Mouse (Mus musculus): ENCODE measurements around the gene Tbcc.

GRCm38 (mm10) chr17:46844811-46845210 lies 45.7 kb upstream of the Tbcc start:
- TF ChIP-seq MXI1 (IDR thresholded peaks at IDR 0.05; ENCODE audit: low read depth, low read length) (no peak), MAX (IDR thresholded peaks at IDR 0.05; ENCODE audit: low read length) (no peak), CTCF (IDR thresholded peaks at IDR 0.05 in 2 of 3, conservative IDR thresholded peaks at IDR 0.05 in 1 of 3; ENCODE audit: control insufficient read depth in 1 of 3, insufficient read depth in 1 of 3, low read depth in 2 of 3, low read length in 3 of 3, poor library complexity in 1 of 3, severe bottlenecking in 1 of 3) (no peak), RAD21 (IDR thresholded peaks at IDR 0.05; ENCODE audit: low read depth, low read length) (no peak), USF1 (IDR thresholded peaks at IDR 0.05; ENCODE audit: low read depth, low read length) (no peak), TCF12 (IDR thresholded peaks at IDR 0.05; ENCODE audit: low read depth, low read length) (no peak), POLR2A (IDR thresholded peaks at IDR 0.05; ENCODE audit: control insufficient read depth in 1 of 2, insufficient read depth in 1 of 2, low read depth in 1 of 2, low read length in 2 of 2, poor library complexity in 1 of 2) (no peak), TBP (IDR thresholded peaks at IDR 0.05; ENCODE audit: low read depth, low read length) (no peak), ELF1 (IDR thresholded peaks at IDR 0.05; ENCODE audit: low read depth, low read length) (no peak), POLR2AphosphoS2 (IDR thresholded peaks at IDR 0.05; ENCODE audit: low read length) (no peak), EP300 (IDR thresholded peaks at IDR 0.05; ENCODE audit: low read depth in 1 of 2, low read length in 2 of 2) (no peak), MYB (IDR thresholded peaks at IDR 0.05; ENCODE audit: low read depth, low read length) (no peak)

All from MEL (cell line).